Mouse (Mus musculus) WW6 (cell line): ENCODE data around the gene Slc34a3.
A peak's percentile ranks its signal among the peaks of the same experiment; 100 is the strongest.

ENCODE experiments used
- DNase-seq: peaks from one replicate; pipeline ENCODE4 v3.0.0-alpha.2; 2013; ENCODE audit warnings: low read depth, low spot score

Gene Slc34a3

DNA sequence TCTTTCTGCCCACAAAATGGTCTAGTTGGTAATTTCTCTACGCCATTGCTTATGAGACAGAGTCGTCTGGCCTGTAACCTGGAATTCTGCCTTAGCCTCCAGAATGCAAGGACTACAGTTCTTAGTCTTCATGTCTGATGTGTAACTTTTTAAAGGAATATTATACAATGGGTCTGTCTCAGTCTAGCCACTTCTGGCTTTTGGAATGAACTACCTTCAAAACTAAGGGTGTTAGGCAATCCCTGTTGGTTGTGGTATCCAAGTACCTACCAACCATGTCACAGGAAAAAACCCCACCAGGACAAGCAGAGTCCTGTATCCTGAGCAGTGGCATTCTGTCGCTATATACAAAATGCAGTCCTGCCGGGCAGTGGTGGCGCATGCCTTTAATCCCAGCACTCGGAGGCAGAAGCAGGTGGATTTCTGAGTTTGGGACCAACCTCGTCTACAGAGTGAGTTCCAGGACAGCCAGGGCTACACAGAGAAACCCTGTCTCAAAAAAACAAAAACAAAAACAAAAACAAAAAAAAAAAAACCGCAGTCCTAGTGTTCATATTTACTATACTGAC, 8.3 kb downstream of the Slc34a3 start:
- no peak for DNase-seq

GRCm38 (mm10) chr2:25224766-25225752, 9.1 kb downstream of the Slc34a3 start:
- DNase-seq: peak; percentile 97

DNA sequence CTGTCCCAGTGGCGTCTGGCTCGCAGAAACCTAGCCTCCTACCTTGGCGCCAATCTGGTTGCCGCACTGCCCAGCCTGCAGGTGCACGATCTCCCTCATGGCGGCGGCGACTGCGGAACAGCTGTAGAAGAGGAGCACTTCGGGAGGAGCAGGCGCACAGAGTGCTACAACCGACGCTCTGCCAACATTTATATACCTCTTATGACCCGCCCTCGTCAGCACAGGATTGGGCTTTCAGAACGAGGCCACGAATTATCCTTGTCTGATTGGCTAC, 9.7 kb downstream of the Slc34a3 start, which contains the start of gene Tubb4b:
Tubb4b (minus strand) TSS at position 211 of the 274 bp plus-strand sequence.
- no peak for DNase-seq

DNA sequence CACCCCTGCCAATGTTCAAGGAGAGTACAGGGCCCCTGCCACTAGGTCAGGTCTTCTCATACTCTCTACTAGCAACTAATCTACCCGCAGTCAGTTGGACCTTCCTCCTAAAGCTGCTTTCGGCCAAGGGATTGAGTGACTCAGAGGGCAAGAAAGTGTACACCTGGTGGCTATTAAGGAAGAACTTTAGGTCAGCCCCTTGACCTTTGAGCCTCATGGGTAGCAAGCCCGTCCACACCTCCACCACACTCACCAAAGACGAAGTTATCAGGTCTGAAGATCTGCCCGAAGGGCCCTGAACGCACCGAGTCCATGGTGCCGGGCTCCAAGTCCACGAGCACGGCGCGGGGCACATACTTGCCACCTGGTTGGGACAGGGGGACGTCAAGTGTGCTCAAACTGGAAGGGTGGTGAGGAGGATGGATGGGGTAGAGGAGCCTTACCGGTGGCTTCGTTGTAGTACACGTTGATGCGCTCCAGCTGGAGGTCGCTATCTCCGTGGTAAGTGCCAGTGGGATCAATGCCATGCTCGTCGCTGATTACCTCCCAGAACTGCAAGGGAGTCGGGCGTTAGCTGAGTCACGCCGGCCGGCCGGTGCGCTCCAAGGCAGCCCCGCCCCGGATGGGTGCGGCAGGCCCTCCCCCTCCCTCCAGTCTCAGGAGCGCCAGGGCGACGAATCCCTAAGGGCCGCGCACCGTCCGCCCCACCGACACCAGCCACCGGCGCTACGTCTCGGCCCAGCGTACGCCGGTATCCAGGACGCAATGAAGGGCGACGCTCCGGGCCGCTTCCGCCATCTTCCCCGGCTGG, 10.3 kb downstream of the Slc34a3 start:
- DNase-seq: no peak

DNA sequence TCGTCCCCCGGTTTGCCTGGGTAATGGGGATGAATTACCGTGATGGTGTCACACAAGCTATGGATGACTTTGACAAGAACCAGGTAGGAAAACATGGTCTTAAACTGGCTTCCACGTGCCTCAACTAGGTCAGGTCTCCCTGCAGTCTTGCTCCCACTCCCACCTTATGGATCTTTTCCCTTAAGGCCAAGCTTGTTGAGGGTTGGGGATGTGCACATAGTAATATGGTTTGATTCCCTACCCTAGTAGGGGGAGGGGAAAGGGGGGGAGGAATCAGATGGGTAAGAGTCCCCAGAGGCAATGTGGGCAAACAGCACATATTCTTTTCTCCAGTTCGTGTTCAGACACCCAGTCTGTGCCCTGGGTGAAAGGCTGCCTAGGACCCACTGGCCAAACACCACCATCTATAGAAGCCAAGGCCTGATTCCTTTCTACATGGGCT, 12.8 kb downstream of the Slc34a3 start:
- no peak for DNase-seq

DNA sequence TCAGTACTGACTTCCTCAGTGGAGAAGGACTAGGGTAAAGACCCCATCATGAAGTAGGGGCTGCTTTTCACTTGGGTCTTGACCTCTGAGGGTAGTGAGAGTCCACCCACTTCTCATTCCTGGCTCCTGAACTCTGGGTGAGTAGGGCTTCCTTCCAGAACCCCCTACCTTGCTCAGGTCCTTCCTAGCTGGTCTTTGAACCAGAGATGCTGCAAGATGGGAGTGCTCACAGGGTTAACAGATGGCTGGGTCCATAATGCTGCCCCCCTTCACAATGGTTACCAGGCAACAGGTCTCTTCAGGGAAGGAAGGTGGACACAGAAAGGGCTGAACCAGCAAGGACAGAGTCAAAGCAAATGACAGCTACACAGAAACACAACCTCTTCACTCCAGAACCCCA, 15.7 kb downstream of the Slc34a3 start, which contains the start of gene Fam166a:
Fam166a (plus strand) TSS at position 301 of the 400 bp plus-strand sequence.
- DNase-seq: no peak

- no peak for DNase-seq
These were observed 16.5 kb downstream of the Slc34a3 start for GRCm38 (mm10) chr2:25217666-25218065.

GRCm38 (mm10) chr2:25214444-25214843, 19.7 kb downstream of the Slc34a3 start, which contains the start of gene Stpg3:
TSS of gene Stpg3 (minus strand) at chr2:25214637.
- DNase-seq: no peak

DNA sequence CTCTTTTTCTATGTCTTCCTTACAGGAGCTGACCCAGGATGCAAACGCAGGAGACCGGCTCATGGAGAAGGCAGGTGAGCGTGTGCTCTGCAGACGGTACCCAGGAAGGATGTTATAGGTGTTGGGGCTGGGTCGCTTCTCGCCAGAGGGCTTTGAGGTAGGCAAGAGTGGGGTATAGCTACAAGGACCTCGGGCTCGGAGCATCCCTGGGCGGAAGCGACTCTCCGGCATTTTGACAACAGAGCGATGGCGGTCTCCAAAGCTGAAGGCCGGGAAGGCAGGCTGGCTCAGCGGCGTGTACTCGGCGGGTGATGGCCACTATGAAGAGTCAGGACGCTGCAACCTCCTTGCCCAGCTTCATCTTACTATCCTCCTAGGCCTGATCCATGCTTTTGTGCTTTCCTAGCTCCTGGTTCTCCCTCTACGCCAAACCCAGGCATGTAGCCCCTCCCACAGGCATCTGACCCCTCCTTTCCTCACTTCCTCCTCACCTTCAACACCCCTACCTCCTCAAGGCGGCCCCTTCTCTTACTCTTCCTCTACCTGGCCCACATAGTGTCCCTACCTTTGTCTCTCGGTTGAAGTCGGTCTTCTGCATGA, 20.8 kb downstream of the Slc34a3 start:
- no peak for DNase-seq

DNA sequence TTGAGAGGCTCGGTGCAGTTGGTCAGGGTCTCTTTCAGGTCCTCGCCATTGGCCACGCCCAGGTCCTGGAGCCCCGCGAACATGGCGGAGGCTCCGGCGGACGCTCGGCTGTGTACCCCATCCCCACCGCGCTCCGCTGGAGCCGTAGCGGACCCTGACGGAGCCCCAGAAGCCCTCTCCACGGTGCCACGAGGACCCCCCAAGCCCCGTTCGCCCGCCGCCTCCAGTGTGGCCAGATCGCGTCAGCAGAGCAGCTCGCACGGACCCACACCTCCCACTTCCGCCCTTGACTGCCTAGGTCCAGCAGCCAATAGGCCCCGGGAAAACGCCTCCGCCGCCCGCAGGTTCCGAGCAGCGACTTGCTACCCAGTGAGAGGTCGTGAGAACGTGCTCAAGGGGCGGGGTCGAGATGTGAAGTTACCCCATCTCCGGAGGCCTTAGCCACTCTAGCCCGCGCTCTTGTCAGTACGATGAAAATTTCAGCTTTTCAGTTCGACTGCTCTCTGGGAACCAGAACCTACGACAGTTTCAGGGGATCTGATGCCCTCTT, 23.0 kb downstream of the Slc34a3 start, which contains the start of gene Nelfb:
Nelfb (minus strand) TSS at position 369 of the 550 bp plus-strand sequence.
- DNase-seq: no peak

- no peak for DNase-seq
These were observed 23.5 kb downstream of the Slc34a3 start for GRCm38 (mm10) chr2:25210686-25211085.

GRCm38 (mm10) chr2:25207593-25207992, 26.6 kb downstream of the Slc34a3 start:
- DNase-seq: no peak

DNA sequence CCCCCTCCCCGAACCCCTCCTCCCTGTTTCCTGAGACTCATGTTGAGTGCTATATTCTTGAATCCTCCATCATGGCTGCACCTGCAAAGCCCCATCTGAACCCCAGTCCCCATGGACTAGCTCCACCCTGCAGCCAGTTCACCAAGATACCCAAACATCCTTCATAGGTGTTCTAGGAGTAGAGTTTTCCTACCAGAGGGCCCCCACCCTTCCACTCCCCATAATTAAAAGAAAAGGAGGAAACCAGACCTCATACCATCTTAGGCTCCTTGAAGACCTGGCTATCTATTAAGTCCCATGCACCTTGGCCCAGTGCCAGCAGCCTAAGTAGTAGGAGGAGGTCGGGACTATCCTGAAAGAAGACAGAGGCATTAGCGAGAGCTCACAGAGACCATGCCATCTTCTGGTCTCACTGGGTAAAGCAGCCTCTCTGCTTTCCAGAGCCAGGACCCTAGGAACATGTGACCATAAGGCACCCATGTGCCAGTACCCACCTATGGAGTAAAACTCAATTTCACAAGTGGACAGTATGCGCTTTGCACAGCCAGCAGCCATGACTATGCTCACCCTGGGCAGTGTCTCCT, 30.4 kb downstream of the Slc34a3 start:
- DNase-seq: no peak

GRCm38 (mm10) chr2:25200631-25201030, 33.5 kb downstream of the Slc34a3 start:
- DNase-seq: no peak

DNA sequence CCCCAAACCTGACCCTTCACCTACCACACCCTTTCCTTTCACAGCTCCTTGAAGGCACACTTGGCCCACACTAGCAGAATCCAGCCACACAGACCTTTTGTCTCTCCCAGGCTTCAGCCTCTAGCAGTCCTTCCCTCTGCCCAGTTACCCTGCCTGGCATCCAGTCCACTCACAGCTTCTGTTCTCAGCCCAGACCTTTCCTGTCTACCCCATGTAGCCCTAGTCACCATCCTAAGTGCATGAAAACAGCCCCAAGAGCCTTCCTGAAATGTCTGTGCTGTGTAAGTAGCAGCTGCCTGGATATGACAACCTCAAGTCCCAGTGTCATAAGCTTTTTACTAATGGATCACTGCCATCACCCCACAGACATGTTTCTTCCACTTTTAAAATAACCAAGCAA, 36.2 kb downstream of the Slc34a3 start:
- no peak for DNase-seq

DNA sequence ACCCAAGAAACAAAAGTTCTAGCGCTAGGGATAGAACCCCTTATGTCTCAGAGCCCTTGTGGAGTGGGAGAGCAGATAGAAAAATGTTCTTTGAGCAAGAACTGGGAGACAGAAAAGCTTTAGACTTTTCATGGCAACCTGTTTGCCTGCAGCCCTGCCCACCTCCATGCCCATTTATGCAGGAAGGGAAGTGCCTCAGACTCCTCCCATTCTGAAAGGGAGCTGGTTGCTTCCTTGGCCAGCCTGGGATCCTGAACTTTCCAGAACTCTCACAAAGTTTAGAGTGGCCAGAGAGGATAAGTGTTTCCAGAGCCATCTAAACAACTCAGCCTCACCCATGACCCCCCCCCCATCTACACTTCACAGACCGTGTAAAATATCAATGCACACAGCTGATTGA, 37.0 kb downstream of the Slc34a3 start:
- DNase-seq: no peak

GRCm38 (mm10) chr2:25196172-25196954, 37.8 kb downstream of the Slc34a3 start, which contains the start of gene Tor4a:
TSS of gene Tor4a (minus strand) at chr2:25196886.
- no peak for DNase-seq

DNA sequence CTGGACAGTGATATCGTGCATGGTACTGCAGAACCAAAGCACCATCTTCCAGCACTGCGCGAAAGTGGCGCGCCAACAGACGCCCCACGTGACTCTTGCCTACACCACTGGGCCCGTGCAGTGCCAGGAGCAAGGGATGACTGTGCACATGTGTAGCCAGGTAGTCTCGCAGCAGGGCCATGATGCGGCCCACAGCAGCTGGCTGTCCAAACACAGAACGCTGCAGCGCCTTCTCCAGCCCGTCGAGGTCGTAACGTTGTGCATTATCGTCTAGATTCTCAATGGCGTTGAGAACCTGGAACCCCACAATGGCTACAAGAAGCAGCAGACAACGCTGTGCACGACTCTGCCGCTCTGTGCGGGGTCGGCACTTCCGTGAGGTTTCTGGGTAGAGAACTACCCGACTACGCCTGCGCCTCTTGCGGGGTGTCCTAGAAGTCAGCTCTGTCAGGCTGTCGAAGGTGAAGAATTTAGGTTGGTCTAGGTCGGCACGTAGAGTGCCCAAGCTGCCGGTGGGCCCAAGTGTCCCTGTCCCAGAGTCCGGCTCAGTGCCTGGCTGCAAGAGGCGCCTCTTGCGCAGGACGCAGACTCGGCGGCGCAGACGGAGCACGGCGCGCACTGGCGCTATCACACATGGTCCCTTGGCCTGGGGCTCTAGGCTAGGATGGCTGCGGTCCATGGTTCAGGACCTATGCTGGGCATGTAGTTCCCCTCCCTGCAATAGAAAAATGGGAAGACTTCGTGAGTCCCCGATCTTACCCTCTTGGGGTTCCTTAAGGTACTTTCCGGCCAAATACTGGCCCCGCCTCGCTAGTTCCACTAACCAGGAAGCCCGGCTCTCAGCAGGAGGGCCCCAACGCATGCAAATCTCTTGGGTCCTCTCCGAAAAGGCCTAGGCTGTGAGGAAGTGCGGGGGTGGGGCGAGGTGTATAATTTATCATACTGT, 38.7 kb downstream of the Slc34a3 start:
- no peak for DNase-seq
